Comparison of ENCODE assay signal across 9 mouse cellular contexts in genomic region chr11:97797369-97798082, GRCm38 (mm10). TPM values are rescaled to one million over a fixed set of nuclear protein-coding genes. Genes with fewer than 3 reads are reported as not detected.
DNase-seq lines count a peak whose midpoint lies in the region; ATAC-seq lines count a peak whose summit lies in the region.
"Had no signal": no experiment of that assay in that cellular context is flagged by ENCODE, and none has a peak within 500 bp of the region (broad histone marks: within the 10 kb centered on the region; RNA-seq: fewer than 3 reads in every experiment).

No protein-coding gene starts in this region.

- no peak overlapping the region for H3K27ac ChIP-seq in limb, embryonic 13.5 days

- H3K9me3 ChIP-seq in limb, embryonic 13.5 days = no peaks in the 10 kb centered on the region

- no peak for ATAC-seq in limb, embryonic 13.5 days (ENCODE audit: low FRiP score, low read depth)

- whole genome bisulfite sequencing in limb, embryonic 13.5 days = 52% methylated on average over 15 of the region's 15 CpGs

- H3K36me3 ChIP-seq in limb, embryonic 13.5 days = 0 out of 2 replicates have a peak, but pooled peaks cover 2% of the 10 kb centered on the region

- peaks cover 27% of the 10 kb centered on the region for H3K4me1 ChIP-seq in limb, embryonic 13.5 days

- no peaks in the 10 kb centered on the region for H3K27me3 ChIP-seq in limb, embryonic 13.5 days

- no peak overlapping the region for H3K9ac ChIP-seq in limb, embryonic 13.5 days

- 0 out of 2 replicates have a peak overlapping the region, but pooled peaks have one; percentile 73 for H3K4me3 ChIP-seq in limb, embryonic 13.5 days

- DNase-seq in gastrocnemius, postnatal 25 days = peak; percentile 49
- DNase-seq in gastrocnemius, postnatal 4 days (ENCODE audit: low spot score in 2 of 2) = no peak
- DNase-seq in 3134 (ENCODE audit: extremely low read depth, insufficient read length, low spot score) (peak; percentile 57), NIH3T3 (ENCODE audit: low read depth) (peak; percentile 86)
- DNase-seq in ovary, adult 18-20 months (ENCODE audit: low spot score) = no peak
- DNase-seq in left cerebral cortex, adult 18-20 months (ENCODE audit: low spot score in 2 of 2) = no peak
- DNase-seq in yolk sac, embryonic 10.5 days (ENCODE audit: low spot score) = no peak

- H3K4me2 ChIP-seq in limb, embryonic 13.5 days (replicated peaks) = peak overlapping the region; percentile 74

RNA-seq across cellular contexts. Expression of gene Lasp1, which starts 1.3 kb away (rescaled TPM):
- 10 to 100 TPM; 18.3 to 21.9 TPM for total RNA-seq in gastrocnemius, postnatal 25 days (2021)
- 10 to 100 TPM; 82.0 to 99.0 TPM for total RNA-seq in gastrocnemius, postnatal 4 days (2021)
- polyA plus RNA-seq in limb, embryonic 13.5 days (2015; fragmentation: Nextera tagmentation; extraction: Ambion mirVana) = 128 and 138 TPM in 2 replicates
- 100 to 1,000 TPM; 165 to 168 TPM for total RNA-seq in left cerebral cortex, adult 18-20 months (2021)

RNA-seq across cellular contexts. Expression of gene Rpl23, which starts 15.3 kb away (rescaled TPM):
- total RNA-seq in gastrocnemius, postnatal 25 days (2021) = 100 to 1,000 TPM; 379 to 436 TPM
- 100 to 1,000 TPM; 976 to 983 TPM for total RNA-seq in gastrocnemius, postnatal 4 days (2021)
- 547 and 558 TPM in 2 replicates for polyA plus RNA-seq in limb, embryonic 13.5 days (2015; fragmentation: Nextera tagmentation; extraction: Ambion mirVana)
- total RNA-seq in left cerebral cortex, adult 18-20 months (2021) = 100 to 1,000 TPM; 351 to 356 TPM

RNA-seq across cellular contexts. Expression of gene 1700001P01Rik, which starts 21.8 kb away (rescaled TPM):
- total RNA-seq in gastrocnemius, postnatal 25 days (2021) = not detected
- not detected for total RNA-seq in gastrocnemius, postnatal 4 days (2021)
- polyA plus RNA-seq in limb, embryonic 13.5 days (2015; fragmentation: Nextera tagmentation; extraction: Ambion mirVana) = 0.83 TPM in 1 of 2 replicates, not detected in the other
- 1 to 10 TPM in 1 of 2 experiments, under 1 TPM in 1; 0.98 to 1.1 TPM for total RNA-seq in left cerebral cortex, adult 18-20 months (2021)
- total RNA-seq: gastrocnemius, adult 8-10 months had no signal

RNA-seq across cellular contexts. Expression of gene Cwc25, which starts 31.2 kb away (rescaled TPM):
- total RNA-seq in gastrocnemius, postnatal 25 days (2021) = 1 to 10 TPM; 4.9 to 6.4 TPM
- total RNA-seq in gastrocnemius, postnatal 4 days (2021) = 10 to 100 TPM; 13.4 to 13.5 TPM
- polyA plus RNA-seq in limb, embryonic 13.5 days (2015; fragmentation: Nextera tagmentation; extraction: Ambion mirVana) = 21.0 and 23.3 TPM in 2 replicates
- 10 to 100 TPM; 18.7 to 19.9 TPM for total RNA-seq in left cerebral cortex, adult 18-20 months (2021)

RNA-seq across cellular contexts. Expression of gene B230217C12Rik, which starts 43.1 kb away (rescaled TPM):
- total RNA-seq in gastrocnemius, postnatal 25 days (2021) = under 1 TPM; 0.48 to 0.67 TPM
- total RNA-seq in gastrocnemius, postnatal 4 days (2021) = 1 to 10 TPM; 1.0 to 2.4 TPM
- polyA plus RNA-seq in limb, embryonic 13.5 days (2015; fragmentation: Nextera tagmentation; extraction: Ambion mirVana) = 11.7 and 12.5 TPM in 2 replicates
- total RNA-seq in left cerebral cortex, adult 18-20 months (2021) = 10 to 100 TPM; 73.9 to 75.8 TPM

Comparison
In these comparisons a context has a peak if more than half of its experiments do, and no peak if none do; other contexts are left out.
1. DNase-seq: peak in gastrocnemius, postnatal 25 days (single experiment), 3134 (single experiment) and NIH3T3 (single experiment); none in gastrocnemius, postnatal 4 days (0 of 2), ovary, adult 18-20 months (single experiment), left cerebral cortex, adult 18-20 months (0 of 2) and yolk sac, embryonic 10.5 days (single experiment).